Mouse (Mus musculus) thymus, postnatal 0 days (tissue): ENCODE measurements around the gene Spink2. TPM values are rescaled to one million over a fixed set of nuclear protein-coding genes. Genes with fewer than 3 reads are reported as not detected.
A peak's percentile ranks its signal among the peaks of the same experiment; 100 is the strongest.
"Not testable (repeated sequence)": the region's sequence is repeated elsewhere in the genome, so short reads cannot be mapped to it uniquely, and the experiment has no call there.

ENCODE experiments used
- DNase-seq: peaks from one replicate; pipeline ENCODE4 v3.0.0-alpha.2; 2015; ENCODE audit warnings: low spot score
- polyA plus RNA-seq: library from polyadenylated mRNA; unstranded; fragments of >200 nt; fragmentation: Nextera tagmentation; extraction: Ambion mirVana; gene quantifications from 2 replicates; pipeline ENCODE4 v1.2.1, GENCODE M21; 2015

Spink2 gene
- polyA plus RNA-seq, 1 experiment from 2014 or later, result 1.3 TPM

DNA sequence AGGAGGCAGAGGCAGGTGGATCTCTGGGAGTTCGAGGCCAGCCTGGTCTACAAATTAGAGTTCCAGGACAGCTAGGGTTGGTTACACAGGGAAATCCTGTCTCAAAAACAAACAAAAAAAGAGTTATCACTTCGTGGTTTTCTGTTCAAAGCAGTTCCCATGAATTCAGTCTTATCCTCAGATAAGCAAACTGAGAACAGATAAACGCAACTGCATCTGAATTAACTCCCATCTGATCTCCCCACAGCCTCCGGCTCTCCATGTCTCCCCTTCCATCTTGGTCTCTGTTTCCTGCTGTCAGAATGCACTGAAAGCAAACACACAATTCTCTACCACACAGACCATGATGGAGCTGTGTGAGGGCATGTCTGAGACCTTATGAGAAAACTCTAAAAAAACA is 10.6 kb downstream of the Spink2 start:
- DNase-seq, result no peak

DNA sequence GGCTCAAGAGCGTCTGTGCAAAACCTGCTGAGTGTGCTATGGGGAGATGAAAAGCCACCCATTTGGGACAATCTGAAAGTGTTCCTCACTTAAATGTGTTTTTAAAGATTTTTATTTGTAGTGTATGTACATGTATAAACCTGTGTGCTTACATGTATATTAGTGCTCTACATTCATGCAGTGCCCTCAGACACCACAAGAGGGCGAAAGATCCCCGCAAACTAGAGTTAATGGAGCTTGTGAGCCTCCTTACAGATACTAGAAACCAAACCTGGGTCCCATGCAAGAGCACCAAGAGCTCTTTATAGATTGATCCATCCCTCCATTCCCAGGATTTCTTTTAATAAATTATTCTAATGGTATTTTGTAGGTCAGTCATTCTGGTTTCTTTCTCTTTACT is 17.3 kb downstream of the Spink2 start:
- peak; percentile 82 for DNase-seq

DNA sequence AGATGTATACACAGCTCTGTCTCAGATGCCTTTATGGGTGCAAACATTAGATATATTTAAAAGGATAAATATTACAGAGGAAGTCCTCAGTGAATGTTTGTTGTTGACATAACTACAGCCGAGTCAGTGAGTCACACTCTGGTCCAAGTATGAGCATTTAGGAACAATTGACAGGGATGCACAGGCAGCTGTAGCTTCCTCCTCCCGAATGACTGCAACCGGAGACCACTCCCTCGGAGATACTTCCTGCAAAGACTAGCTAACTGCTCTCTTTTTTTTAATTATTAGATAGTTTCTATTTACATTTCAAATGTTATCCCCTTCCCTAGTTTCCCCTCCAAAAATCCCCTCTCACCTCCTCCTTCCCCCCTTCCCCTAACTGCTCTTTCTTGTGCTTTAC is 18.0 kb downstream of the Spink2 start:
- no peak for DNase-seq

DNA sequence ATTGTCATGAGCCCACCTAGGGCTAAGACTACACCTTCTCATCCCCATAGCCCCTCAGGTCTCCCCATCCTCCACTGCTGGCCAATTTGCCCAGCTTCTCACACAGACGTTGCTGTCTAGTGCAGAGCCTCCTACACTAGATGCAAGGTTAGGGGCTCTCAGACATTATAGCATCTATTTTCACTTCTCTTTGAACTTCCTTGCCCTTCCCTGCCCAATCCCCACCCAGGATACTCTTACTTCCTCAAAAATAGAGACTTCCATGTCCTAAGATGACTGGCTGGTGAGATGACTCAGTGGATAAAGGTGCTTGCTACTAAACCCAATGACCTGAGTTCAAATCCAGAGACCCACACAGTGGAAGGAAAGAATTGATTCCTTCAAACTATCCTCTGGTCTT is 19.6 kb downstream of the Spink2 start:
- no peak for DNase-seq

- no peak for DNase-seq
These were observed 20.2 kb downstream of the Spink2 start for GRCm38 (mm10) chr5:77191106-77191505.

GRCm38 (mm10) chr5:77188738-77189137 is 22.5 kb downstream of the Spink2 start:
- DNase-seq, result no peak

DNA sequence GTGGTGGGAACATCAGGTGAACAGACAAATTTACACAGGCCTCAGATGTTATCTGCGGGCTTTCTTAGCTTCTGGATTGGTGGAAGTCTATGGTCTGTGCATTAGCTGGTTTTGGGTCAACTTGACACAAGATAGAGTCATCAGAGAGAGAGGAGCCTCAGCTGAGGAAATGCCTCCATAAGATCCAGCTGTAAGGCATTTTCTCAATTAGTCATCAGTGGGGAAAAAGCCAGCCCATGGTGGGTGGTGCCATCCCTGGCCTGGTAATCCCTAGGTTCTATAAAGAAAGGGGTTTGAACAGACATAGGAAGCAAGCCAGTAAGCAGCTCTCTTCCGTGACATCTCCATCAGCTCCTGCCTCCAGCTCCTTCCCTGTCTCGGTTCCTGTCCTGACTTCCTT is 25.9 kb downstream of the Spink2 start:
- no peak for DNase-seq

DNA sequence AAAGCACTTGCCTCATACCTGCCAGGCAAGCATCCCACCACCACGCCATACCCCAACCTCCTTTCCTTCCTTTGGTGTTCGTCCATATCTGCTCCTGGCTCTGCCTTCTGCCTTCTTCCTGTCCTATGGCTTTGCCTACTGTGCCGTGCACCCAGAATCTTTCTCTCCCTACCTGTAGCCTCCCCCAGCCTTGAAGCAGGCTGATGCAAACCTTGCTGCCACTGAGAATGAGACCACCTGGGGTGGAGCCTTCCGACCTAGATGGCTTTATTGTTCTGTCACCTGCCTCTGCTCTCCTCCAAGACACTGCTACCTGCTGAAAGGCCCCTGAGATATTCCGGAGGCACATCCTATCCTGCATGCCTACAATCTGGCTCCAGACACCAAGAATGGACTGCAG is 27.4 kb downstream of the Spink2 start:
- DNase-seq, result not testable (repeated sequence)

GRCm38 (mm10) chr5:77183338-77183737 is 27.9 kb downstream of the Spink2 start:
- DNase-seq, result no peak

- DNase-seq, result no peak
These were observed 29.8 kb downstream of the Spink2 start for GRCm38 (mm10) chr5:77181508-77181907.

GRCm38 (mm10) chr5:77178976-77179375 is 32.3 kb downstream of the Spink2 start:
- DNase-seq, result no peak

- DNase-seq, result no peak
These were observed 33.3 kb downstream of the Spink2 start for GRCm38 (mm10) chr5:77178008-77178407.

- no peak for DNase-seq
These were observed 36.5 kb downstream of the Spink2 start for GRCm38 (mm10) chr5:77174779-77175178.

- no peak for DNase-seq
These were observed 40.7 kb downstream of the Spink2 start for GRCm38 (mm10) chr5:77170593-77170992.

- no peak for DNase-seq
These were observed 43.8 kb downstream of the Spink2 start for GRCm38 (mm10) chr5:77167306-77167945.

GRCm38 (mm10) chr5:77165703-77166625 is 45.3 kb downstream of the Spink2 start:
- DNase-seq, result no peak

GRCm38 (mm10) chr5:77163597-77163996 is 47.7 kb downstream of the Spink2 start:
- DNase-seq, result no peak

GRCm38 (mm10) chr5:77162566-77162965 is 48.7 kb downstream of the Spink2 start:
- DNase-seq, result no peak

DNA sequence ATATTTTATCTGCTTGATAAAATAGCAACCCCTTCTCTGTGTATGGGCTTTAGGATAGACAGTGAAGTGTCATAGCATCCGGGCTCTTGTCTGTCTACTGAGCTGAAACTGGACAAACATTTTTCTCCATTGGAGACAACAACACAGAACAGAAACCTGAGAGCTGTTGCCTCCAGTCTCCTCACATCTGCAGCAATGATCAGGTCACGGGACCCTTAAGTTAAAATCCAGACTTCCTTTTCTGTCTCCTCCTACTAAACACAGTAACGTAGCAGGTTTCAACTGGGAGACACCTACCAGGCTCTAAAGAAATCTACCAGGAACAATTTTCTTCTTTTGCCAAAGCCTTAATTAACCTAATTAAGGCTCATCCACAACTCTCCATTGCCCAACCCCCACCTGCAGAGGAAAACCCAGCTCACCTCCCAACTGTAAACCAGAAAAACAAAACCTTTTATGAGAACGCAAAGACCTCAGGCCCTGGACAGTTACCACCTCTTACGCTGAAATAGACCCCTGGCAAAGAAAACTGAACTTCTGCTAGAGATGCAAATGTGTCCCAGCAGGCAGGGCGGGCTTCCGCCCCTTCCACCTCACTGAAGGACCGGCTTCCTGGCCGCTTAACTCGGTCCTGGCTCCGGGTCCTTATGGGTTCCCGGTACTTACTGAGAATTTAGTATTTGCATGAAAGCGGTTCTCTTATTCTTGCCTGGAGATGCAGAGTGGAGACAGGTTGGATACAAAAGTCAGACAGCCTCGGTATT is 53.3 kb downstream of the Spink2 start:
- no peak for DNase-seq

DNA sequence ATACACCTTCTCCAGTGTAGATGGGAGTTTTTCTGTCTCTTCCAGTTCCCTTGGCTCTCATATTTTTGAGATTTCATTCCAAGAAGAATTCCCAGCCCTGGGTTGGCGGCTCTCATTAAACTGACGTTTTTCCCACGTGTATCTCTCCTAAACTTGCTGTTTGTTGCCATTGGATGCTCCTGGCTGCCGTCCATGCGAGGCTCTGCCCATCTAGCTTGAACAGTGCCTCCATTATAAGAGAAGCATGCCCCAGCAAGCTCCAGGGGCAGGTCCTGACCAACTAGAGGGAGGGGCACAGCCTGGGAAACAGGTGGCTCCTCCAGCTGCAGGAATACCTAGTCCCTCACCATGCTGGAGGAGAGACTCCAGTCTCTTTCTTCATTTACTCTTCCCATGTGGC is 54.3 kb downstream of the Spink2 start:
- no peak for DNase-seq

DNA sequence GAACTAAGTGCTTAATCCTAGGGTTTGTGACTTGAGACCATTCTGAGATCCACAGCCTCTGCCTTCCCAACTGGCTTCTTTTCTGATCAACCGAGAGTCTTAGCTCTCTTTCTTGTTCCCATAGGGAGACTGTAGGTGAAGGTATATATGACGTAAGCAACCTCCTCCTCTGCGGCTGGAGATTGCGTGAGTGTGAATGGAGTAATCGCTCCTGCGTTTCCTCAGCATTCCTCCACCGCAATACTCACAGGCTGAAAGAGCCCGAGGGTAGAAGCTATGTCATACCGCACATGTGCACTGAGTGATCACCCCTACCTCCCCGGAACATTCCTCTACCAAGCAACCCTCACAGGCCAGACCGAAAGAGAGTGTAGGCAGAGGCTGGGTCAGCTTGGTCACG is 55.7 kb downstream of the Spink2 start:
- no peak for DNase-seq
